Mouse (Mus musculus) heart, postnatal 0 days (tissue): ENCODE measurements at regions not wholly inside any gene's neighbourhood (a gene's known extent, or its start where the extent isn't known, plus 50 kb on each side); places are given as distances from the start of the nearest gene placed in this dataset.

Experiments used
- ATAC-seq: fragments of 200-750 bp; cut with Nextera tagmentation; 2 replicates; pipeline ENCODE4 v1.8.0; 2017; ENCODE audit warnings: low read depth, moderate number of reproducible peaks, moderate library complexity; ENCODE audit not compliant: insufficient read depth
- DNase-seq: peaks from one replicate; pipeline ENCODE4 v3.0.0-alpha.2; 2016; ENCODE audit warnings: low spot score
- H3K27ac ChIP-seq: fragments of 300-500 bp; sonication (generic); 2 replicates; pipeline ENCODE4 v1.5.1; 2014; ENCODE audit warnings: low read depth, mild to moderate bottlenecking
- H3K27me3 ChIP-seq: fragments of 300-500 bp; sonication (generic); 2 replicates; pipeline ENCODE4 v1.6.1; 2014; ENCODE audit warnings: low read length, mixed read lengths; ENCODE audit not compliant: control insufficient read depth, insufficient read depth
- H3K36me3 ChIP-seq: fragments of 300-500 bp; sonication (generic); replicated peaks from 2 replicates; pipeline ENCODE4 v1.6.1; 2014; ENCODE audit warnings: low read length, mixed read lengths; ENCODE audit not compliant: control insufficient read depth, insufficient read depth
- H3K4me1 ChIP-seq: fragments of 300-500 bp; sonication (generic); 2 replicates; pipeline ENCODE4 v1.6.1; 2014; ENCODE audit warnings: antibody characterized with exemption; ENCODE audit not compliant: control insufficient read depth, insufficient read depth
- H3K4me2 ChIP-seq: fragments of 300-500 bp; sonication (generic); 2 replicates; pipeline ENCODE4 v1.6.1; 2014; ENCODE audit warnings: low read depth, mild to moderate bottlenecking, low read length, moderate library complexity
- H3K4me3 ChIP-seq: fragments of 300-500 bp; sonication (generic); 2 replicates; pipeline ENCODE4 v1.5.1; 2014; ENCODE audit warnings: low read depth, low read length
- H3K9ac ChIP-seq: fragments of 300-500 bp; sonication (generic); replicated peaks from 2 replicates; pipeline ENCODE4 v1.6.1; 2014; ENCODE audit warnings: low read depth, low read length, mixed read lengths
- H3K9me3 ChIP-seq: fragments of 300-500 bp; sonication (generic); replicated peaks from 2 replicates; pipeline ENCODE4 v1.6.1; 2016; ENCODE audit warnings: low read length; ENCODE audit not compliant: control insufficient read depth
- CTCF ChIP-seq: IDR thresholded peaks from 2 replicates; pipeline ENCODE4 v1.5.1; 2016; ENCODE audit warnings: antibody characterized with exemption, control low read depth, low read depth
- EP300 ChIP-seq: IDR thresholded peaks from 2 replicates; pipeline ENCODE4 v1.6.1; 2016; ENCODE audit warnings: antibody characterized with exemption, low read depth
- WGBS: fragments of 180-500 bp; shearing (Covaris S2); extraction: QIAGEN DNeasy Blood & Tissue Kit; methylation state at CpG from one replicate; pipeline ENCODE4 v1.1.7; 2014; 5-methylcytosine and 5-hydroxymethylcytosine counted together

GRCm38 (mm10) chr15:13455560-13456219, 282.2 kb upstream of the Cdh6 start:
- Histone ChIP-seq H3K36me3 (no peaks in the 10 kb centered on the region), H3K27me3 (no peaks in the 10 kb centered on the region), H3K9ac (no peak overlapping the region), H3K4me1 (no peaks in the 10 kb centered on the region), H3K4me3 (no peak overlapping the region), H3K9me3 (no peaks in the 10 kb centered on the region), H3K4me2 (no peak overlapping the region), H3K27ac (no peak overlapping the region)
- TF ChIP-seq EP300 (no peak), CTCF (no peak)
- 80% methylated on average over 8 of the region's 8 CpGs for WGBS
- DNase-seq (no peak), ATAC-seq (no peak)

- no peak for TF ChIP-seq CTCF
- no peak for TF ChIP-seq EP300
- Histone ChIP-seq H3K9me3 (no peaks in the 10 kb centered on the region), H3K4me1 (no peaks in the 10 kb centered on the region), H3K4me2 (no peak overlapping the region), H3K27ac (no peak overlapping the region), H3K9ac (no peak overlapping the region), H3K4me3 (no peak overlapping the region), H3K36me3 (no peaks in the 10 kb centered on the region), H3K27me3 (no peaks in the 10 kb centered on the region)
- no peak for DNase-seq
- ATAC-seq = no peak
- WGBS = 86% methylated on average over 5 of the region's 5 CpGs
These were observed 276.9 kb upstream of the Cdh6 start for GRCm38 (mm10) chr15:13450385-13450784.

- DNase-seq = no peak
- Histone ChIP-seq H3K27me3 (no peaks in the 10 kb centered on the region), H3K4me3 (no peak overlapping the region), H3K9ac (no peak overlapping the region), H3K4me2 (no peak overlapping the region), H3K36me3 (no peaks in the 10 kb centered on the region), H3K27ac (no peak overlapping the region), H3K9me3 (no peaks in the 10 kb centered on the region), H3K4me1 (no peaks in the 10 kb centered on the region)
- no peak for ATAC-seq
- WGBS = 50% methylated on average over 1 of the region's 1 CpGs
- no peak for TF ChIP-seq EP300
- no peak for TF ChIP-seq CTCF
These were observed 261.1 kb upstream of the Cdh6 start for GRCm38 (mm10) chr15:13434608-13435007.

GRCm38 (mm10) chr15:13432971-13433370, 259.5 kb upstream of the Cdh6 start:
- H3K36me3 ChIP-seq = no peaks in the 10 kb centered on the region
- no peak for DNase-seq
- no peaks in the 10 kb centered on the region for H3K9me3 ChIP-seq
- H3K27ac ChIP-seq = no peak overlapping the region
- H3K4me2 ChIP-seq = no peak overlapping the region
- H3K27me3 ChIP-seq = no peaks in the 10 kb centered on the region
- ATAC-seq = no peak
- H3K4me1 ChIP-seq = no peaks in the 10 kb centered on the region
- H3K4me3 ChIP-seq = no peak overlapping the region
- no peak overlapping the region for H3K9ac ChIP-seq
- TF ChIP-seq CTCF = no peak
- no peak for TF ChIP-seq EP300
- 73% methylated on average over 2 of the region's 2 CpGs for WGBS

GRCm38 (mm10) chr15:13419616-13420015, 246.1 kb upstream of the Cdh6 start:
- no peak overlapping the region for H3K27ac ChIP-seq
- H3K4me2 ChIP-seq = no peak overlapping the region
- no peak overlapping the region for H3K9ac ChIP-seq
- ATAC-seq (no peak), DNase-seq (no peak)
- H3K9me3 ChIP-seq = no peaks in the 10 kb centered on the region
- no peaks in the 10 kb centered on the region for H3K36me3 ChIP-seq
- no peak for TF ChIP-seq EP300
- no peak for TF ChIP-seq CTCF
- no peaks in the 10 kb centered on the region for H3K27me3 ChIP-seq
- 23% methylated on average over 3 of the region's 3 CpGs for WGBS
- H3K4me1 ChIP-seq = no peaks in the 10 kb centered on the region
- H3K4me3 ChIP-seq = no peak overlapping the region
